Mouse (Mus musculus): ENCODE measurements around the gene Fbxo3. TPM values are rescaled to one million over a fixed set of nuclear protein-coding genes. Genes with fewer than 3 reads are reported as not detected.

Gene Fbxo3
- polyA plus RNA-seq, 1 experiment from 2014 or later = 54.0 TPM

Other genes with a start within 250 kb of the Fbxo3 start
- gene Caprin1, start 230.1 kb upstream of the Fbxo3 start, polyA plus RNA-seq (2014; fragmentation: Nextera tagmentation; extraction: Ambion mirVana) = 427 and 438 TPM in 2 replicates
- gene Lmo2, start 69.7 kb upstream of the Fbxo3 start, polyA plus RNA-seq (2014; fragmentation: Nextera tagmentation; extraction: Ambion mirVana) = 44.0 and 44.5 TPM in 2 replicates
- gene 4931422A03Rik, start 640 bp downstream of the Fbxo3 start, polyA plus RNA-seq (2014; fragmentation: Nextera tagmentation; extraction: Ambion mirVana) = 1.9 and 2.1 TPM in 2 replicates
- not detected in 2 replicates for gene Gm10912, start 38.1 kb downstream of the Fbxo3 start, polyA plus RNA-seq (2014; fragmentation: Nextera tagmentation; extraction: Ambion mirVana)
- not detected in 2 replicates for gene Gm10799, start 40.8 kb downstream of the Fbxo3 start, polyA plus RNA-seq (2014; fragmentation: Nextera tagmentation; extraction: Ambion mirVana)
- gene Cd59b, start 42.1 kb downstream of the Fbxo3 start, polyA plus RNA-seq (2014; fragmentation: Nextera tagmentation; extraction: Ambion mirVana) = 2.8 and 4.5 TPM in 2 replicates
- gene Cd59a, start 68.1 kb downstream of the Fbxo3 start, polyA plus RNA-seq (2014; fragmentation: Nextera tagmentation; extraction: Ambion mirVana) = 17.8 and 18.4 TPM in 2 replicates
- gene A930018P22Rik, start 95.0 kb downstream of the Fbxo3 start, polyA plus RNA-seq (2014; fragmentation: Nextera tagmentation; extraction: Ambion mirVana) = not detected in 2 replicates